Mouse (Mus musculus) stomach, postnatal 0 days (tissue): ENCODE measurements around the gene Mgst2.

ENCODE experiments used
- CTCF ChIP-seq: IDR thresholded peaks from 2 replicates; pipeline ENCODE4 v1.5.1; 2016; ENCODE audit warnings: antibody characterized with exemption, low read depth, mild to moderate bottlenecking, moderate library complexity
- EP300 ChIP-seq: optimal IDR thresholded peaks from 2 replicates; pipeline ENCODE3; 2016; ENCODE audit warnings: antibody characterized with exemption

GRCm38 (mm10) chr3:51686316-51686715, 26.2 kb downstream of the Mgst2 start:
- TF ChIP-seq CTCF = no peak
- TF ChIP-seq EP300 = no peak
